Mouse (Mus musculus) monocyte, adult 2 months (primary cell): ENCODE results near the gene Srgap1.
A peak's percentile ranks its signal among the peaks of the same experiment; 100 is the strongest.

Experiments used
- DNase-seq, 2 experiments: peaks; one replicate each; pipeline ENCODE4 v3.0.0; 2022; ENCODE audit warnings: low spot score in 2 of 2, low read depth in 1 of 2

The Srgap1 gene

DNA sequence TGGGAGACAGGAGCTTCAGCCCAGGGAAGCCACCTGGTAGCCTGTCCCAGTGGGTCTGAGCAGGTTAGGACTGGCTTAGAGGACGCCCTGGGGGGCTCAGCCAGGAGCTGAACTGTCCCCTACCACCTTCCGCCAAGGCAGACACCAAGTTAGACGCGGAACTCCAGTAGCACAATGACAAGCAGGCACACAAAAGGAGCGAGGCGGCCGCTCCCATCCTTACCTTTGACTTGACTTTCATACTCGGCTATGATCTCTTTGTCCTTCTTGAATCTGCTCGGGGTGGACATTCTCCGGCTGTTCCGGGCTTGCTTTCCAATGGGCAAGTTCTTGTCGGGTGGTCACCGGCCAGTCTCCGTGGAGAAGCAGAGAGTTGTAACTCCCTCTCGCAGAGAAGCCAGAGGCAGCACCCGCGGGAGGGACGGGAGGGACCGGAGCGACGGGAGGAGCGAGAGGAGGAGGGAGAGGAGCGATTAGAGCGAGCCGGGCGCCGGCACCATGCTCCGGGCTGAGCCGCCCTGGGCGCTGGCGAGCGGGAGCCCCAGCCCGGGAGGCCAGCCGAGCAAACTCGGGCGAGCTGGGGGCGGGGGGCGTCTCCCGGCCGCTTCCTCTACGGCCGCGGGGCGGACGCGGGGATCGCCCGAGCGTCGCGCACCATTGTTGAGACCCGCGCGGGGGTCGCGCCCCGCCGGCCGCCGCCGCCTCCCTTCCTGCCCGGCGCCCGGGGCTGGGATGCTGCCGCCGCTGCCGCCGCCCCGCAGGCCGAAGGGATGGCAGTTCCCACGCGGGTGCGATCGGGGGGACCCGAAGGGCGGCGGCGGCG, at the start of gene Srgap1:
Gene Srgap1 (minus strand): TSS at position 412 of the 823 bp plus-strand sequence.
- DNase-seq: no peak

DNA sequence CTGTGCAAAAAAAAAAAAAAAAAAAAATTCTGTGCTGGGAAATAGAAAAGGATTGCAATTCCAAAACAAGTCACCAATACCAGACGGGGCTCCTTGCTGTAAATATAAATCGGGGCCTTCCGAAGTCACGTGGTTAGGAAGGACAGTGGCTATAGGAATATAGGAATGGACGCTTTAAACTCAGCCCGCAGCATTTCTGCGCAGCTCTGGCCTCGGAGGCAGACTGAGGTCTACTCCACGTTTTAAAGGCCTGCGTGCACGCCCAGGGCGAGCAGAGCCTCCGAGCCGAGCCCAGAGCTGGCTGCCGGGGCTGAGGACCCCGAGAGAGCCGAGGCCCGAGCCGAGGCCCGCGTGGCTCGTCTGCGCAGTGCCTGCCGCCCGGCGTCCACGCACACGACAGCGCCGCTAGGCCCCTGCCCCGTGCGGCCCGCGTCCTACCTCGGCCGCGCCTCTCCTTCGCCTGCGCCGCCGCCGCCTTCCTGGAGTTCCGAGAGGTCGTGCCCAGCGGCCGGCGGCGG, 49.4 kb upstream of the Srgap1 start:
- DNase-seq: no peak

DNA sequence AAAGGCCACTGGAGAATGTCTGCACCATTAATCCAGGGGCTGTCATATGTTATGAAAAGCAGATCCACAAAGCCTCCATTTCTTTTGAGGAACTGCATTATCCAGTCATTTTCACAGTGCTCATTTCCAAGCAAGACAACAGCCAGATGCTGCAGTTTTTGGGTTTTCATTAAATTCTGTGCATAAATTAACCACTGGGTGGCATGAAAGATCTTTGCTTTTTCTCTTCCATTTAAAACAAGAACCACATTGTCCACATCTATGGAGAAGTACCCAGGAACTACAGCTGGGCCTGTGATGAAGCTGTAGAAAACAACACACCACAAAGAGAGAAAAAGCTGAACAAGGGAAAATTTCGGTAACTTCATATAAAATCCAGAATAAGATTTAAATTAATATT, 43.4 kb upstream of the Srgap1 start:
- no peak for DNase-seq

DNA sequence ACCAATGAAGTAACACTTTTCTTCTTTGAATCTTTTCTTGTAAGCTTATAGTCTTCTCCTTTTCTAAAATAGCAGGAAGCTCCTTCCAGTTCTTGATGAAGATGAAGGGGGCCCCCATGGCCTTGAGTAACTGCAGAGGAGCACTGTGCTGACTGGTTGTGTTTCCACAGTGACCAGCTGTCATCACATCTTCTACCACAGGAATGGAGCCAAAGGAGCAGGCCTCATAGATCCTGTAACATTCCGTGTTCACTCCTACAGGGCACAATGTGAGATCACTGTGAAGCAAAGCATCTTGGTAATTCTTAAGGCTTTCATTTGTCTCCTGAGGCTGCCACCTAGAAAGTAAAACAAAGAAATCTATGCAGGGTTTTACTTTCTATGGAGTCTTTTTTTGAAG, 34.2 kb upstream of the Srgap1 start:
- DNase-seq: no peak

DNA sequence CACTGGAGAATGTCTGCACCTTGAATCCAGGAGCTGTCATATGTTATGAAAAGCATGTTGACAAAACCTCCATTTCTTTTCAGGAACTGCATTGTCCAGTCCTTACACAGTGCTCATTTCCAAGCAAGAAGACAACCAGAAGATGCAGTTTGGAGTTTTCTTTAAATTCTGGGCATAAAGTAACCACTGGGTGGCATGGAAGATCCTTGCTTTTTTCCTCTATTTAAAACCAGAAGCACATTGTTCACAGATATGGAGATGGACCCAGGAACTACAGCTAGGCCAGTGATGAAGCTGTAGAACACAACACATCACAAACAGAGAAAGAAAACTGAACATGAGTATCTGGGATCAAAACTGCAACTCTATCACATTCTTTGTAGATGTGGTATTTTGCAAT, 22.0 kb upstream of the Srgap1 start:
- DNase-seq: no peak

DNA sequence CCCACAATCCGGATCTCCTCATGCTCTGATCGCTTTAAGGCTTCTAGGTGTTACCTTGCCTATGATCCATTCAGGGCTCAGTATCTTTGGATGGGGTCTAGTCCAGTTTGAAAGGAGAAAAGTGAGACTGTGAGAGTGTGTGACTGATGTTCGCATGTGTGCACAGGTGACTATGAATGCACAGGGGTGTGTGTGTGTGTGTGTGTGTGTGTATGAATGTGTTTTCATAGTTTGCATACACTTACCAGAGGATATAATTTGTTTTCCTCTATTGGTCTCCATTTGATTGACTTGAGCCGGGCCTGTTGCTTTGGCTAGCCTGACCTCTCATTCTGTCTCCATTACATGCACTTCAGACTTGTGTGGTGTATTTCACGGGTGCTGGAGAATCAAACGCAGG, 8.7 kb upstream of the Srgap1 start:
- no peak for DNase-seq

DNA sequence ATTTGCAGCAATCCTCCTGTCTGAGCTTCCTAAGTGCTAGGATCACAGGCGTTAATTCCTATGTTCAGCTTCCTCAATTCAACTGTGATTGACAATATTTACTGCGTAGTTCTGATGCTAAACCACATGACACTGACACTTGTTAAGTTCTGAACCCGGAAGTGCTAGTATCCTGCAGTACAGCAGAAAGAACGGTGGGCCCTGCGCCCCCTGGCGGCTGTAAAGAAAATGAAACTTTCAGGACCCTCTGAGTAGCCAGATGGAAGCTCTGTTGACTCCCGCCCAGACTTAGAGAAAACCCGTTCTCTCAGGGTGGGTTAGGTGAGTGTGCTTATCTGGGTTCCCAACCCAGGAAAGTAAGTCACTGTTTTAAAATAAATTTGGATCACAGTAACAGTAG, 7.4 kb upstream of the Srgap1 start:
- peak in 1 of 2 experiments; percentile 23 for DNase-seq

DNA sequence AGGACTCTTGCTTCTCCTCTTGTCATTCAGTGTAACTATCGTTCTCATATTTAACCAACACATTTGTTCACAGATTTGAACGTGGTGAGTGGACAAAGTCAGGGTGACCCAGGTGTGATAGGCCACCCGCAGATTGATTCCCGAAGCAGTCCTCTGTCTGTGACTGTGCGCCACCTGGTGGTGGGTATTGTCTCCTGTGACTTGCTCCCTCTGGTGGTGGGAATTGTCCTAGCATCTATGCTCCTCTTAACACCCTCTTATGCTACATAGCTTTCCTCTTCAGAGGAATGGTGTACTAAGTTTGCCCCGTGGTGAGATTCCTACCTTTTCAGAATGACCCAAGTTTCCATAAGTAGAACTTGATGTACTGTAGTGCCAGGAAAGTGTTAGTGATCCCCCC, 4.7 kb upstream of the Srgap1 start:
- DNase-seq: peak; percentile 58 to 69

DNA sequence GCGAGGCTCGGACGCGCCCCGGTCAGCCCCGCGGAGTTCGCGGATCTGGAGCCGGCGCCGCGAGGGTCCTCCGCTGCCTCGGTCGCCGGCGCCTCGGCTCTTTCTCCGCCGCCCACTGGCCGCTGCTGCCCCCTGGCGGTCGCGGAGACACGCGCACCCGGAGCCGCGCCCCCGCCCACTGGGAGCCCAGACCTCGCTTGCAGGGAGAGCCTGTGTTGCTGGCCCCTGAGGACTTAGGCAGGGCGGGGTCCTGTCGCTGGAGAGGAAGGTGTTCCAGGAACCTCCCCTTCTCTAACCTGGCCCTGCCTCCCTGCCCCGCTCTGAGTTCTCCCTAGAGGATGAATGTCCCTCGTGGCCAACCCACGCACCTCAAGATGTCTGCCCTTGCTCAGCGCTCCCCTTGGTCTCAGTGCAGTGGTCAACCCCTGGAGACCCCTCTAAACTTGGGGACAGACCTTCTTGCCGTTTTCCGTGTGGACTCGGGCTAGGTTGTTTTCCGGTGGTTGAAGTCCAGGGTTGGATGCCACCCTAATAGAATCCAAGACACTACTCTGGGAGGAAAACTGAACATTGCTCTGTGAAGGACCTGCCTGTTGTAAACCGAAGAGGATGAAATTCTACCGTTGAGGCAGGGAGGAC, 731 bp upstream of the Srgap1 start:
- DNase-seq: peak; percentile 31 to 64

DNA sequence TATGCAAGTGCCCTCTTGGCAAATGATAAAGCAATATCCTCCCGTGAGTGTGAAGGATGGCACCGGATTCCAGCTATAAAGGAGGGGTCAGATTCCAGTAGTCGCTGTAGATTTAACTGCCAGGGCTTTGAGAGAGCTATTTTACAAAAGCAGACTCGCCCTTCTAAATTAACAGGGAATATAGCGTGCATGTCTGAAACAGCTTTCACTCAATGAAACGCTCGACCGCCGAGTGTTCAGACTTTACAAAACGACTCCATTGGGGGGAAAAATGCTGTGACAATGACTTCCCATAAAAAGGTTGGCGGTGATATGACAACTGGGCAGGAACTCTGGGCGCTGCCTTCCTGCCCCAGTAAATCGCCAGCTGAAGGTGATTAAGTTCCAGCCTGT, 608 bp downstream of the Srgap1 start:
- DNase-seq: no peak

DNA sequence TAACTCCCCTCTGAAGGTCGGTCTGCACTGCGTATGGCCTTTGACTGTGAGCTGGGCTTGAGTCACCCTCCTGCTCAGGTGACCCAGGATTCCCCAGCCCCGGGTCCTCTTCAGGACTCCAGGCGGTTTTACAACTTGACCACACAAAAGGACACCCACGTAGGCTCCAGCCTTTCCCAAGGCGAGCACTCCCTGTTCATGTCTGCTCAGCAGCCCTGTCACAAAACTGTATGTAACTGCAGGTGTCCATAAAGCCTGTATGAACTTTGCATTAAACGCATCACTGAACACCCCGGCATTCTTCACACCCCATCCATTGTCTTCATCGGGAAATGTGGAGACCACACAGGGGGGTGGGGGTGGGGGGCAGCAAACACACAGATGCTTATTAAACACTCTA, 1.2 kb downstream of the Srgap1 start:
- no peak for DNase-seq

DNA sequence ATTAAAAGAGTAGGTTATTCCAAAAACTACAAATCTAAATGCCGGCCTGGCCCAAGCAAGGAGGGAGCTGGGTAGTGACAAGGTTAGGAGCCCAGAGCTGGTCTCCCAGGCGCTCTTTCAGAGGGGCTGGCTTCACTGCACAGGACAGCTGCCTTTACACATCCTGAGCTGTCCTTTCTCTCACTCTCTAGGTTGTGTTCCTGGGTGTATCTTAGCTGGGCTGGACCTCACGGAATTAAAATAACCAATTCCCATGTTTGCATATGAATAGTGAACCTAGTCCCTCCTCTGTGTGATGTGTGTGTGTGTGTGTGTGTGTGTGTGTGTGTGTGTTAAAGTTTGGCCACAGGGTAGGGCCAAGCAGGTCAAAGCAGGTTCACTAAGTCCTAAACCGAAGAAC, 2.2 kb downstream of the Srgap1 start:
- DNase-seq: no peak

DNA sequence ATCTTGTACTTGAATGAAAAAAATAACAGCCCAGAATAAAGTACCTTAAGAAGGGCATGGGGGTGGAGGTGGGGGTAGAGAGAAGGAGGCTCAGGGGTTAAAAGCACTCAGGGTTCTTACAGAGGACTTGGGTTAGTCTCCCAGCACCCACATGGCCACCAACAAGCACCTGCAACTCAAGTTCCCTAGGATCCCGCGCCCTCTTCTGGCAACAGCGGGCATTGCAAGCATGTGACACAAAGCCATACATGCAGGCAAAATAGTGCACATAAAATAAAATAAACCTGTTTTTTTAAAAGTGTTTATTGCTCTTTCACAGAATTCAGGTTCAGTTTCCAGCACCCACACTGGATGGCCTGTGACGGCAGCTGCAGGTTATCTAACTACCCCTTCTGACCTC, 6.7 kb downstream of the Srgap1 start:
- DNase-seq: no peak

DNA sequence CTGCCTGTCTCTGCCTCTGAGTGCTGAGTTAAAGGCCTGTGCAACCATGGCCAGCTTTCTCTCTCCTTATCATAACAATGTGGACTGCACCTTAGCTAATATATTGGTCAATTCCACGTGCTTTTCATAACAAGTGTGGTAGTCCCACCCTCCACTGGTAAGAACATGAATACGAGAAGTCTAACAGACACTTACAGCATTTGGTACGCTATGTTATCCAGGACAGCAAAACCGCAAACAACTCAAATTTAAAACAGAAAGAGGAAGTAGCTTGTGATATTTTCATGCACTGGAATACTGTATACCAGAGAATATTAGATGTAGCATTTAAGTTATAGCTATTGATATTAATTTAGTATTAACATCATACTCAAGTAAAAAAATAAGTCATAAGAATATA, 7.5 kb downstream of the Srgap1 start:
- no peak for DNase-seq

DNA sequence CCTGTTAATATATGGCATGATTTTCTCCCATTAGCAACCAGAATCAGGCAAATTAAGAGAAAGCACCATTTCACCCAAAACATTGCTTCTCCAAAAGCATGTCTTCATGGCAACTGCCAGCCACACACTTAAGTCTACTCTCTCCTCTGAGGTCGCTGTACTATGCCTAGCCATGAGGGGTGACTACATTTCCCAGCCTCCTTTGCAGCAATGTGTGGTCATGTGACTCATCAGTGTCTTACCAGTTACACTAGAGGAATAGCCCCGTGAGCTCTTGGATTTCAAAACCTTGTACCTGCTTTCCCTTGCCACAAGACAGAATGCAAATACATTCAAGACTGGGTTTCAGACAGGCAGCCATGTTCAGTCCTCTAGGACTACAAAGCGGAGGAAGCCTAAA, 8.6 kb downstream of the Srgap1 start:
- no peak for DNase-seq

DNA sequence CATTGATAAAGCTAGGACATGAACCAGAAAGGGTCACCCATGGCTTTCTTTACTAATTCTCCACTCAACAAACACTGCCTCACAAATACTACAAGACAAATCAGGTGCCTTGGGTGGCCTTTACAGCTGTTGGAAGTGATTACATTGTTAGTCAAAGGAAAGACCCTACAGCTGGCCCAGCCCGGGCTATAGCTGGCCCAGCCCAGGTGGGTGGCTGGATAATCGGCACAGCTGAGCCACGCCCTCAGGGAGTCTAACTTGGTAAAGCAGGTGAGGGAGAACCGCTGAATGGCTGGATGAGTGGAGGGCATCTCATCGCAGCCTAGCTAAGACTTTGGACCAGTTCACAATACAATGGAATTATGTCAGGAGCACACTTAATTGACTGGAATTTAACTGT, 13.8 kb downstream of the Srgap1 start:
- no peak for DNase-seq

DNA sequence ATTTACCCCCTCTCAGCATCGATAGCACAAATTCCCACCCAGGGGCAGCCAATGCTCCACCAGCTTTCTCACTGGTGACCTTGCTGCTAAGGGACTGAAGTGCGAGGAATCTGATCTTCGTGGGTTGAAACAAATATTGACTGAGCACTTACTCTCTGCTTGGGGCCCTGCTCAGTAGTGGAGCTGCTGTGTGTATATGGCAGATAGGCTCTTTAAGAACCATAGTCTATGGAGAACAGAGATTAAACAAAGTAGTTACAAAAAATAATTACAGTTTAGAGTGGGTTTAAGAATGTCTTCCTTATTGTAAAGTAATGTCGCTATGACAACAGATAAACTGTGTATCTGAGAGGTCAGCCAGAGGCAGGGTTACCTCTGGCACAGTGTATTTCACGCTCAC, 16.7 kb downstream of the Srgap1 start:
- no peak for DNase-seq

DNA sequence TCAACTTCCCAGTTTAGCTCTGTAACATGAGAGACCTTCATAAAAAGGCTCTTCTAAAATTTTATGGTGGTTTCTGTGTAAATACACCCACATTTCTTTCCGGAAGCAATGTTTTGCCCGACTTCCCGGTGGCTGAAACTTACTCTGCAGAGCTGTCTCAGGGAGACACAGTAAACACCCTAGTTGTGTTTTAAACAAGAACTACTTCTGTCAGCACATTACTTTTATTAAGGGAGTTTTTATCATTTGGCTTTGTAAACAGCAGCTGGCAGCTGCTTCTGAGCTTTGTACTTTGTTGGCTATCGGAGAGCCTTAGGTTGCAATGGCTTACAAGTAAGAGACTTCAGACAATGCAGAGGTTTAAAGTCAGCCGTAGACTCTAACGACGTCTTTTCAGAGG, 17.4 kb downstream of the Srgap1 start:
- DNase-seq: no peak

DNA sequence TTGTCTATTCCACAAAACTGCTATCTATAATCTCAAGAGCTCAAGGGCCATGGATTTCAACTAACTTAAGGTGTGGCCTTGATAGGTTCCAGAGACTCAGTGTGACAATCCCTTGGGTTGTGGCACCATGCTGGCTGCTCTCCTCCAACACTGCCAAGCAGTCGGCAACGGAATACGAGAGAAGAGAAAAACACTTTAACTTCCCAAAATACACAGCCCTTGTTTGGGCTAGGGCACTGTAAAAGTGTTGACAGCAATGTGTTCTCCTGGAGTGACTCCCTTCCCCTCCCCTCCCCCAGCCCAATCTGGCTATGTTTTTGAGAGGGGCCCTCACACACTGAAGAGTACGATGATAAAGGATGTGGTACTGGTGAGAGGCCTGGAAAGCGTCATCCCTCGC, 21.9 kb downstream of the Srgap1 start:
- DNase-seq: no peak

DNA sequence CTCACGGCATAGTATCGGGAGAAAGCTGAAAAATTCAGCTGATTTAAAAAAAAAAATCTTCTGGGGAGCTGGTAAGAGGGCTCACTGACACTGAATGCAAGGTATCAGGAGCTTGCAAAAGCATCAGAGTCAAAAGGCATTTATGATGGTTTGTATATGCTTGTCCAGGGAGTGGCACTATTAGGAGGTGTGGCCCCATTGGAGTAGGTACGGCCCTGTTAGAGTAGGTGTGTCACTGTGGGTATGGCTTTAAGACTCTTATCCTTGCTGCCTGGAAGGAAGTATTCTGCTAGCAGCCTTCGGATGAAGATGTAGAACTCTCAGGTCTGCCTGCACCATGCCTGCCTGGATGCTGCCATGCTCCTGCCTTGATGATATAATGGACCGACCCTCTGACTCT, 26.2 kb downstream of the Srgap1 start:
- DNase-seq: no peak

DNA sequence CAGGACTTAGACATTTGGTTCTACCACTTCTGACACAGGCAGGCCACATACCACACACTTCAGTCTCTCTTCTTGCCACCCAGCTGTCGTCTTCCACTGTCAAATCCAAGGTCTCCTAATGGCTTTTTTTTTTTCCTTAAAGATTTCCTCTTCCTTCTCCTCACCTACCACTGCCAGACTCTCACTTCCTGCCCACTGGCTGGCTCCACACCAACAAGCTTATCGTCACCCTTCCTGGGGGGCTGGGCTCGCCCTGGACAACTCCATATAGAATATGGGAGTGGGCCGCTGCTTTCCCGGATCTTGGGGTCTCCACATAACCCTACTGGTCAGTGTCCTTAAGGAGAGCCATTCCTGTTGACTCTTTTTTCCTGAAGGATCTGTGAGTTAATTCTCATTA, 26.9 kb downstream of the Srgap1 start:
- no peak for DNase-seq

DNA sequence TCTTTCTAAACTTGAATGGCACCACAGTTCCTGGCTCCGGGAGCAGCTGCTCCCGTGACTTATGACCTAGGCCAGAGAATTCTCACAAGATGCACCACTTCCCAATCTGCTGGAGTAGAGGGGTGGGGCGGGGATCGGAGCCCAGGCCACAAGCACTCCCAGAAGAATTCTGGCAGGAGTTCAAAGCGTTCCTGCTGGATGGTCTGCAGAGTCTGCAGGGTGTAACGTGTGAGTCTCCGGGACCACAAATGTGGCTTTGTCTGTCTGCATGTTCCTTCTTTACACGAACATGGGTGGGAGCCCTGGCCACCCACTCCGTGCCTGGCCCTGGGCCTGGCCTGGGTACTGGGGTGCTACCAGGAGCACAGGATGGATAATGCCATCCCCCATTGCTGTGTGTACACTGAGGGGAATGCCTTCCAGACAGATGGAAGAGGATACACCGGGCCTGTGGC, 28.5 kb downstream of the Srgap1 start:
- DNase-seq: no peak

DNA sequence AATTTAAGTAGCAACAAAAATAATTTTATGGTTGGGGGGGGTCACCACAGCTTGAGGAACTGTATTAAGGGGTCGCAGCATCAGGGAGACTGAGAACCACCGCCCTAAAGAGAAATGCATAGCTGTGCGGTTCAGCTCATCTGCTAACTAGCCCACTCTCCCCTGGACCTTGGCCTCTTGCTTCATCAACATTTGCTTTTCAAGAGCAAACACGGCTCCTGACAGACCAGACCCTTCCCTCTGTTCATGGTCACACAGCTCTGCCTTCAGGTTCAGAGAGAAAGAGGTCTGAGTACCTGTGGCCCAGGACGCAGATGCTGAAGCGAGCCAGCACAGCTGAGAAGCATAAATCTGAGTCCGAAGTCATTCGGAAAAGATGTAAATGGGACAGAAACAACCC, 29.4 kb downstream of the Srgap1 start:
- no peak for DNase-seq
